Mouse (Mus musculus) embryo, embryonic 10 days (tissue): Measurements from ENCODE around the gene Brd4.
"Not testable (repeated sequence)": the region's sequence is repeated elsewhere in the genome, so short reads cannot be mapped to it uniquely, and the experiment has no call there.

Experiments used
- DNase-seq: peaks from one replicate; pipeline ENCODE4 v3.0.0-alpha.2; 2015; ENCODE audit warnings: low spot score

Brd4 gene

DNA sequence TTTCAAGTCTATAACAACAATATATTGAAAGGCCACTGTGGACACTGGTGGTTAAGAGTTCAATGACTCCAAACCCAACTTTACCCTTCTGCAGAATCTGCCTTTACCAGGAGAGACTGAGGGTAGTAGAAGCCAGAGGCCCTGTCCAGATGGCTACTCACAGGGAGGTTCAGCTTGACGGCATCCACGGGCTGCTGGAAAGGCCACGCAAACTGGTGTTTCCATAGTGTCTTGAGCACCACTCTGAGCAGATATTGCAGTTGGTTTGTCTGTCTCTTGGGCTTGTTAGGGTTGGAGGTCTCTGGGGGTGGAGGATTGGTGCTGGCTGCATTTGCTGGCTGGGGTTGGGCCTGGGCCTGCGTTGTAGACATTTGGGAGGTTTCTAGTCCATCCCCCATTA lies 55.3 kb downstream of the Brd4 start:
- DNase-seq = no peak

DNA sequence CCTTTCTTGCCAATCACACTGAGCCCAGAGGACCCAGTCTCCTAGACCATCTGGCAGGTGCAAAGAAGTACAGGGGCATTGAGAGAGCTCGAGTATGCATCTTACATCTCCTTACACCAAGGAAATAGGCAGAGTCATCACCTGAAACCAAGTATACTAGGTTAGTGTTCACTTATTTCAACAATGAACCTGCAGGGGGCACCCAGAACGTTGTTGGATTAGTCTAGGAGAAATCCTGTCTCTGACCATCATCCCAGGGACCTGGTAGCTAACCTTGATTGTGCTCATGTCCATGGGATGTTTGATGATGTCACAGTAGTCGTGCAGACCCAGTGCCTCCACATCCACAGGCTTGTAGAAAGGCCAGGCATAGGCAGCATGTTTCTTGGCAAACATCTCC lies 63.6 kb downstream of the Brd4 start:
- no peak for DNase-seq

DNA sequence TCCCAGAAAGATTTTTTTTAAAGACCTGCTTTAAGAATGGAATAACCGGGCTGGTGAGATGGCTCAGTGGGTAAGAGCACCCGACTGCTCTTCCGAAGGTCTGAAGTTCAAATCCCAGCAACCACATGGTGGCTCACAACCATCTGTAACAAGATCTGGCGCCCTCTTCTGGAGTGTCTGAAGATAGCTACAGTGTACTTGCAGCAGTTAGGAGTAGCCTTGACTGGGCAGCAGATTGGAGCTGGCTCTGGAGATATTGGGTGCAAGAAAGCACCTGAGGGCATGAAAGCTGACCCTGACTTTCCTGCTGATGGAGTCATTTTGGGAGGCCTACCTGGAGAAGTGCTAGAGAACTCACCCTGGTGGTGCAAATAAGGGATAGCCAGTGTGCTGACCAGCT lies 68.9 kb downstream of the Brd4 start:
- peak; percentile 26 for DNase-seq

DNA sequence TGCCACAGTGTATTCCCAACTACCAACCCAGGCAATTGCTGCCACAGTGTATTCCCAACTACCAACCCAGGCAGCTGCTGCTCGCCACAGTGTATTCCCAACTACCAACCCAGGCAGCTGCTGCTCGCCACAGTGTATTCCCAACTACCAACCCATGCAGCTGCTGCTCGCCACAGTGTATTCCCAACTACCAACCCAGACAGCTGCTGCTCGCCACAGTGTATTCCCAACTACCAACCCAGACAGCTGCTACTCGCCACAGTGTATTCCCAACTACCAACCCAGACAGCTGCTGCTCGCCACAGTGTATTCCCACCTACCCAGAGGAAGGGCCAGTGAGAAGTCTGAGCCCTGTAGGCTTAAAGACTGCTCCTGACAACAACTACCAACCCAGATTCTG lies 73.0 kb downstream of the Brd4 start:
- not testable (repeated sequence) for DNase-seq

DNA sequence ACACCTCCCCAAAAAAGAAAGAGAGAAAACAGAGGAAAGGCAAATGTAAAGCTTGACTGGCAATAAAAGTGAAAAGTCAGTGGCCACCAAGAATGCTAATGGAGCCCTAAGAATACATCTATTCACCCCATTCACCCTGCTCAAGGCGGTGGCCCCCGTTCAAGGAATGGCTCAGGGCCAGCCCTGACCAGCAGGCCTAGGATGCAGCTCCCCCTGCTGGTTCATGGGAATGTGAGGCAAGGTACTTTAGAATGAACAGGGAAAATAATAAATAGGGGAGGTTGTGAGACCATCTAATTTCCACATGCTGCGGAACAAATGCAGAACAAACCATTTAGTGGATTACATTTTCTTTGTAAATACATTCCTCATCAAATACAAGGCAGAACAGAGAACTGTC lies 74.8 kb downstream of the Brd4 start:
- DNase-seq = peak; percentile 80

DNA sequence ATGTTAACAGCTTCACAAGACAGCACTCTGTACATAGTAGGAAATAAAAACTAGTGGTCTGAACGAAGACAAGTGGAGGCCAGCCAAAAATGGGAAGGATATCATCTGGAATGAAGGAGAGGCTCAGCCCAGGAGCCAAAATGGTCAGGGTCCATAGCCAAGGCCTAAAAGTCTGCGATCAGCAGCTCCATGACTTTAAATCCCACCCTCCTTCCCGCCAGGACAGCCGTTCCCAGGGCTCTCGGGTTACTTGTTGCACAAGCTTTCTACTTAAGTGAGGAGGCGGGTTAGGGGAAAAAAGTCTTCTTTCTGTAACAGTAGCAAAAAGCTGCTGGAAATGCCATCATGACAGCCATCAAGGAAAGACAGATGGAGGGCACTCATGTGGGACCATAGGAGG lies 75.4 kb downstream of the Brd4 start:
- no peak for DNase-seq

DNA sequence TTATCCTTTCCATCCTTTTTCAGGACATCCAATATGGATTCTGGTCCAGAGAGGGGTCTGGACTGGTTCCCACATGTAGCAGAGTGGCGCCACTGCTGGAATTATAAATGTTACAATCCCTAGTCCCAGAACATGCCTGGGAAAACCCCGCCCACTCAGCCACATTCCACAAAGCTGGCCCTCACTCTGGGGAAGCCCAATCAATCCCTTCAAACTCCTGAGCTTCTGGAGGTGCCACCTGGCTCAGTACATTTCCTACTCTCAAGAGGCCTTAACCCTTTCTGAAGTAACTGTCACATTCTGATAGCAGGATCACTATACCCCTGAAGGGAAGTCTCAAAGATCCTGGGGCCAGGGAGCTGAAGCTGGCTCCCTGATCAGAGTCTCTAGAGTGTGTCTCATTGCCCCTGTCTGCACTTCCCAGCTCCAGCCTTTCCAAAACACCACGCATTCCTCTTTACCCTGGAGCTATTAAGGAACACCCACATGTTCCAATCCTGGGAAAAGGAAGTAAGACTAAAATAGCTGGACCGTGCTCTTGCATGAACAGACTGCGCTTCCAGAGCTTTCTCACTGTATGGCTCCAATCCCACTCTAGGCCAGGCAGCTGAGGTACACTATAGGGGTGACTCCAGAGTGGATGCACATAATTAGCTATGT lies 76.8 kb downstream of the Brd4 start:
- no peak for DNase-seq

DNA sequence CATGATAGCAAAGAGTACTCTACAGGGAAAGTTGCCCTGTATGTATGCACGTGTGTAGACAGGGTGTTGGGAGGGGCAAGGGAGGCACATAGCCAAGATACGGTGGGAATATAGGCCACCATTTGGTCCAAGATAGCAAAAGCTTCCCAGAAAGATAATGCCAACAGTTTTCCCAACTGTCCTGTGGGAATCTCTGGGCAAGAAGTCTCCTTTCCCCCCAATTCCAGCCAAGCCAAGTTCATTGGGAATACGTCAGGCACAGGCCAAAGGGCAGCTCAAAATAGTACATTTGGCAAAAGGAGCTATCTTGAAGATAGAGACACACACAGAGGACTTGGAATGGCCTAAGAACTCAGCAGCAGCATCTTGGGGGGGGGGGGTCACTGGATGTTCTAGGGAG lies 79.2 kb downstream of the Brd4 start:
- DNase-seq = no peak

DNA sequence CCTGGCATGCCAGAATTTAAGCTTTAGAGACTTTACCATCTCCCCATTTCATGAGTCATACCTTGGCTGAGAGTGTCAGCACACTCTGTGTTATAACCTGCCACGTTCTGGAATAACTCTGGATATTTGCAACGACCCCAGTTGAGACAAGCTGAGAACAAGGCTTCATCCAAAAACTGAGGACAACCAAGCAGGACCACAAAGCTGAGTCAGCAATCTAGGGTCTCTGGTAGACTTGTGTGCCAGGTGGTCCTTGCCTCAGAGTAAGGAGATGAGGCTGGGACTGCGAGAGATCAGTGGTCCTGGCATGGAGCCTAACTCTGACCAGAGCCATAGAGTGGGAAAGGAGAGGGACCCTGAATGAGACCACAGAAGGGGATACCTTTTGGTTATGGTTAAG lies 81.5 kb downstream of the Brd4 start:
- DNase-seq = no peak

DNA sequence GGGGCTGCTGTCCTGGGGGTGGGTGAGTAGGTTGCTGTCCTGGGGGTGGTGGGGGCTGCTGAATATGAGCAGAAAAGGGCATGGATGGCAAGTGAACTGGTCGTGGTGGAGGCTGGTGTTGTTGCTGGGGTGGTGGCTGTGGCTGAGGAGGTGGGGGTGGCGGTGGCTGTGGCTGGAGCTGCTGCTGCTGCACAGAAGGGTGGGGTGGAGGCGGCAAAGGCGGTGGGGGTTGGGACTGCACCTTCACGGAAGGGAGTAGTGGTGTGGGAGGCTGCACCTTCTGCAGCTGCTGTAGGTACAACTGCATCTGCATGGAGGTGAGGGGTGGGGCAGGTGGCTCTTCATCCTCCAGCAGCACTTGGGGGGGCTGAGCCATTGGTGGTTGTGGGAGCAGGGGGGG lies 83.4 kb downstream of the Brd4 start:
- no peak for DNase-seq

DNA sequence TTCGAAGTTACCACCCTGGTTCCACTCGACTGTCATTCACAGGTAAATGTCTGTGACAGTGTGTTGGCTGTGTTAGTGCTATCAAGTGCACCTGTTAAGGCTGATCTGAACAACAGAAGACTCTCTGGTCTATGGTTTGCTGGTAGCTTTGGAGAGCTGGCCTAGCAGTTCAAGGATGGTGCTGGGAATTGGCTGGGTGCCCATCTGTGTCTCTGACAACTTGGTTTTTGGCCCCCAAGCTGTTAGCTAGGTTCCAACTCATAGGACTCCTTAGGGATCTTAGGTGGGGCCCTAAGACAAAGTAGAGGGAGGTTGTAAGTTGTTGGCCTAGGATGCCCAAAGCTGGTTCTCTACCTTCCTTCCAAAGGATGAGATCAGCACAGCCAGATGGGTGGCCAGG lies 84.7 kb downstream of the Brd4 start:
- no peak for DNase-seq

DNA sequence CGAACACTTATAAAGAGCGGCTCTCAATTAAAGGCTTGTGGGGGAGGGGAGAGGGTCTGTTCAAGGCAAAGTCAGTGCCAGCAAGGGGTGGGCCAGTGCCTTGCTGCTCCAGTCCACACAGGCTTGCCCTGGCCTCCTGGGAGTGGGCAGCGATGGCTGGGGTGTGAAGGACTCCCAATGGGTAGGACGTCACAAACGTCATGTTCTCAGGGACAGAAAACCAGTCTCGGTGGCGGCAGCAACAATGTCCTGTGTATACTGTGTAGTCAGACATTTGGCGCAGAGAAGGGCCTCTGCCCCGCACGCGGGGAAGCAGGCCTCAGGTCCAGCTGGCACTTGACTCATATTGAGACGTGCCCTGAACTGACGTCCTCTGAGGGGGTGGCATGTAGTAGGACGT lies 87.4 kb downstream of the Brd4 start:
- DNase-seq = no peak

DNA sequence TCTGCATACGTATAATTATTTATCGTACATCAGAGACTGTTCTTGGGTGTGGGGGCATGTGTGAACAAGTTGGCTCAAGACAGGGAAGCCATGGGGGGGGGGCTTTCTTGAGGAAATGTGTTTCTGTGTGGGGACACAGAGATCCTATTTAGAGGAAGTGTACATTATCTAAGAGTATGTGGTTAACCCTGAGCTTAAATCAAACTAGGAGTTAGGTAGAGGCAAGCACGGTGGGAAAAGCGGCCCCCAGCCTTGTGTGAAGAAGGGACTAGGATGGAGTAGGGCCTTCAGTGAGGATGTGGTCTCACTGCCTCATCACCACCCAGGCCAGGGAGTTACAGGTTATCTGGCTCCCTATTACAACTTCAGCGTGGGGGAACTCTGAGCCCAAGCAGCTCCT lies 88.8 kb downstream of the Brd4 start:
- DNase-seq = no peak

DNA sequence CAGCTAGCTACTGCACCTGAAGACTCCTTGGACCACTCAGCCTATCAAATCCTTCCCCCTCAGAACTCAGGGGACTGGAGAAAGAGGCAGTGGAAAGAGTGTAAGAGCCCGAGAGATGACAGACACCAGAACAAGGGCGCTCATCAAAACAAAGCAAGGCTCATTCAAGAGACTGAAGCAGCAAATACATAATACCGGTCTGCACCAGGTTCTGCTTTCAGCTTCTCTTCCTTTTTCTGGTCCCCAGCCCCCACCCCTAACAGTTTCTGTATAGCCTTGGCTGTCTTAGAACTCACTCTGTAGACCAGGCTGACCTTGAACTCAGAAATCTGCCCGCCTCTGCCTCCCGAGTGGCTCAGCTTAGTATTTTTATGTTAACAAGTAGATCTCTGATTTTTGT lies 91.5 kb downstream of the Brd4 start:
- DNase-seq = no peak

DNA sequence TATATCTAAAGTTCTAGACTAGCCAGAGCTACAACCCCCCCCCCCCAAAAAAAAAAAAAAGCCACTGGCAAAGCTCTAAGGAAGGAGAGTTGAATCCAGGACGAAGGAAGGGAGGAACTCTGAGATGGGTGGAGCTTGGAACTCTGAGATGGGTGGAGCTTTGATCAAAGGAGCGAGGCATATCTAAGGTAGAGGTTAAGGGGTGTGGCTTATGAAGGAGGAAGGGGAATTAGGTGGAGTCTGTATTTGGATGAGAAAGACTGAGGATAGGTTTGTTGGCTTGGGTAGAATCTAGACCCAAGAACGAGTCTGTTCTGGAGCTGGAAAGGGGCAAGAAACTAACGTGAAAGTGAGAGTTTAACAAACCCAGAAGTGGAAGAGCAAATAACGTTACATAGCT lies 94.7 kb downstream of the Brd4 start:
- no peak for DNase-seq

DNA sequence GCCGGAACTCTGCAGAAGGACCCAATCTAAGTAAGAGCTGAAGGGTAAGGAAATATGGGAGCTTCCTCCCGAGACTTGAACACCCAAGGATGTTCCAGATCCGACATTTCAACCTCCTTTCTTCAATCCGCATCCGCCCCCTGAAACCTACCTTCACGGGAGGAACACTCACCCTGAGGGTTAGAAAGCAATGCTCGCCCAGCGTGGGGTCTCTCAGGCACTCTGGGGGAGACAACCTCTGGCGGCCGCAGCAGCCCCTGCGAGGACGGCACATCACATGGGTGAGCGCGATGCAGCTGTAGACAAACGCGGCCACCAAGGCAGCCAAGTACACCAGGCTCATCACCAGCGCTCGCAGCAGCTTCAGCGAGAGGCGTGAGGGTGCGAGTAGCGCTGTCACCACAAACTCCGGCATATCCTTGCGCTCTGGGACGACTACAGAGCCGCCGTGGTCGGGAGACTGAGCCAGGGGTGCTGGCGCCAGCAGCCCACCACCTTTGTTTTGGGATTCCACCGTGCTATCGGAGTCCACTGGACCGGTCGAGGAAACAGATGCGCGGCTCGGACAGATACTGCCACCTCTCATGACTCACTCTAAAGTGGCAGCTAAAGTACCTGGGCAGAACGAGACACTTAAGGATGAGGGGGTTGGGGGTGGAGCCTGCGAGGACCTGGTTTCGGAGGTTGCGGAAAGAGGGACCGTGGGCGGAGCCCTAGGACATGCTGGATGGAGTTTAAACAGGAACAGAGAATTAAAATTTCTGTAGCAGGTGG lies 95.5 kb downstream of the Brd4 start, which contains the start of gene Ephx3:
TSS of gene Ephx3 (minus strand) at position 687 of the 774 bp plus-strand sequence.
- peak; percentile 50 for DNase-seq

DNA sequence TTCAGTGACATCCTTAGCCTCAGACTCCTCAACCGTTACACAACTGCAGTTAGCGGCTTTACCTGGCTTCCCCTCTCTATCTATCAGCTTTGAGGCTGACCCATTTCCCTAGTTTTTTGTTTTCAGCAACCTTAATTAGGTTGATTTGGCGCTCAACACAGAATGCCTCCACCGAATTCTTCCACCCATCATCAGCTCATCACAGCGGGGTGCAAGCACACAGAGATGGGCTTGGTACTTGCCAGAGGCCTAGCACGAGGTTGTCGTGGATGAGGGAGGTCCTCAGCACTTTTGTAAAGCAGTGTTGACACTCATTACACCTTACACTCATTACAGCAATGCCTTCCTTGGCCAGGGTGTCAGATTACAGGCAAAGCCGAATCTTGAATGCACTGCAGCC lies 101.5 kb downstream of the Brd4 start:
- DNase-seq = no peak

DNA sequence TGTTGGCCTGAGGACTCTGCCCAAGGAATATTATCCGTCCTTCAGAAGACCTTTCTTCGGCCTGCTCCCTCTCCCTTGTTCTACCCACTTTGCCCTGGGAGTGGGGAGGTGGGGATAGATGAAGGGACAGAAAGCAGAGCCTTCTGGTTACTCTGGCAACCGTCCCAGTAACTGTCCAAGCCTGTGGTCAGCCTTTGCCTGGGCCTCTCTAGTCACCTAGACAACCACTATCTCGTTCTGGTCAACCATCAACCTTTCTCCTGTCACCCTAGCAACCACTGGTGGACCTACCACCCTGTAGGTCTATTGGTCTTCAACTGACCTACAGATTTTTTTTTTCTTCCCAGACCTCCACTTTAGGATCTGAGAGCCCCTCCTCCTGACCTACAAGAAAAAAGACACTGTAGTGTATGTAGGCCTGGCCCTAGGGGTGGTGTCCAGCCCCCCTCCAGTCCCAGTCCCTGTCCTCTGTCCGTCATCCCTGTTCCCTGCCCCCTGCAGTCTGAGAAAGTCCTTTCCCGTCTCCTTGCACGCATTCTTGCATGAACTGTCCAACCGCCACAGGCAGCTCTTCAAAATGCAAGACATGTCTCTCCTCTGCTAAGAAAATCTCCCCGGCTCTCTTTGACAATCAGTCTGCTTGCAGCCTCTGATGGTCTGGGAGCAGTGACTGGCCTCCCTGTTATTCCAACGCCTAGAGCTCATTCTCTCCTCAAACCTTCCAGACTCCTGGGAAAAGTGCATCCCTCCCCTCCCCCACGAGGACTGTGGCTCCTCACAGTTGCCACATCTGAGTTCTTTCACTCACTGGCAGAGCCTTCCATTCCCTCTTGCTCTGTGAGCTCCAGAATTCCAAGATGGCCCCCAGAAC lies 104.7 kb downstream of the Brd4 start:
- DNase-seq = peak; percentile 29

DNA sequence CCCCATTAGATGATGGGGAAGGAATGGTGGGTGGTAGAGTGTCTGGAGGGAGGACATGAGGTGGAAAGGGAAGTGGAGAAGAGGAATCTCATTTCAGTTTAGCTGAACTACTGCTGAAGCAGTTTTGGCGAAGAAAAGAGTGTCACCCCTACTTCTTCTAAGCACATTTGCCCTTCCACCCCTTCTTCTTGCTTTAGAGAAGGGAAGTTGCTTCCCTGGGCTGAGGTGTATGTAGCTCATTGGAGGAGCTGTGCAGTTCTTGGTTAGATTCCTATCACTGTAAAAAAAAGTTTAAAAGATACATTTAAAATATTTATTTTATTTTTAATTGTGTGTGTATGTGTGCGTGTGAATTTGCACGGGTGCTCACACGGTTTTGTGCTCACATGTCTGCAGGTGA lies 107.6 kb downstream of the Brd4 start:
- no peak for DNase-seq

DNA sequence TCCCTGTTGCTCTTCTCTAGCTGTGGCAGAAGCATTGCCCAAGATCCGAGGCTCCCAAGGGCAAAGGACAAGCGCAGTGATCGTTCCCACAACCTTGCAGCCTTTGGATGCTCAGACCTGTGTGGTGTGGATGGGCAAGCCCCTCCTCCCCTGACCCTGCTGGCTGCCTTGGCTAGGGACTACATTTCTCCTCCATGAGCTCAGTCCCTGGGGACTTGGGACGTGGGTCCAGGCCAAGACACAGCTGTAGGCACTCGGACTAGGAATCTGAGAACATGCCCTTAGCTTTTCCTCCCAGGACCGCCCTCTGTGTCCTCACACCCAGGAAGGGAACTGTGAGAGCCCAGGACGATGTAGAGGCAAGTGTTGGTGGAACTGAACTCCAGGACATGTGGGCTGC lies 111.4 kb downstream of the Brd4 start:
- no peak for DNase-seq

DNA sequence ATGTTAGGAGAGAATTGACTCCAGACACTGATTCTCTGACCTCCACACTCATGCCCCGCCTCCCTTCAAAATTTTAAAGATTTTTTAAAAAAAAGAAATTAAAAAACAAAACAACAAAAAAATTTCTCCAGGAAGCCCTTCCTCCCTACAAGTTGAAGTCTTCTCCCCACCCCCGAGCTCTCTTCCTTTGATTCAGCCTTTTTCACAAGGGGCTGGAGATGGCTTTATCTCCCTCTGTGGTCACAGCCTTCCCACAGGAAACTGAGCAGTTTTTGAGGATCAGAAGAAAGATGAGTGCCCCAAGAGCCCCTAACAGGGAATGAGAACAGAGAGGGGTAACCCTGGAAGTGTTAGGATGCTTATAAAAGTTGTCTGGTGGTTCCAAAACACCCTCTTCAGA lies 112.0 kb downstream of the Brd4 start:
- no peak for DNase-seq

DNA sequence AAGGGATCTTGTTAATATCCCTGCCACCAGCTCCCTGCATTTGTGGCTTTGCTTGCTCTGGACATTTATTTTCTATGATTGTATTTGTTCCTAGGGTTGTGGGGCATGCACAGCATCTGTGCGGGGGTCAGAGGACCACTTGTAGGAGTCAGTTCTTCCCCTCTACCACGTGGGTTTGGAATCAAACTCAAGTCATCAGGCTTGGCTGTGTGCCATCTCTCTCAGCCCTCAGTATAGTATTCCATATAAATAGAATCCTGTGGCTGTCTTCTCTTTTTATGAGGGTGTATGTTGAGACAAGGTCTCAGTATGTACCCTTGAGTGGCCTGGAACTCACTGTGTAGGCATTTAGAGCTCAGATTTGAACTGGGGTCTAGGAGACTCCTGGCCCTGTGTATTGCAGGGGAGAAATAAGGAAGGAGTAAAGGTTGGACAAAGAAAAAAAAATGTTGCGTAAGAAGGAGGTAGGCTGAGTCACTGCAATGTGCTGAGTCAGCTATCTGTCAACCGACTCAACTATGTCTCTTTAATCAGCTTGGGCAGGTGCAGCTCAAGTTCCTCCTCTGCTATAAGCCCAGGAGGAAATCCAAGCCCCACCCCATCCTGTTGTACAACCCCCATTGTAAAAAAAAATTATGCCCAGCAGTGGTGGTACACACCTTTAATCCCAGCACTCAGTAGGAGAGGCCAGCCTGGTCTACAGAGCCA lies 114.8 kb downstream of the Brd4 start:
- no peak for DNase-seq
